Mouse (Mus musculus) liver, postnatal 0 days (tissue): ENCODE data around the gene Gfod1.

Experiments
- CTCF ChIP-seq: sonication (generic); IDR thresholded peaks from 2 replicates; pipeline ENCODE4 v1.5.1; 2016; ENCODE audit warnings: antibody characterized with exemption, low read depth
- EP300 ChIP-seq: IDR thresholded peaks from 2 replicates; pipeline ENCODE4 v1.6.1; 2016; ENCODE audit warnings: antibody characterized with exemption, low read depth, mild to moderate bottlenecking

DNA sequence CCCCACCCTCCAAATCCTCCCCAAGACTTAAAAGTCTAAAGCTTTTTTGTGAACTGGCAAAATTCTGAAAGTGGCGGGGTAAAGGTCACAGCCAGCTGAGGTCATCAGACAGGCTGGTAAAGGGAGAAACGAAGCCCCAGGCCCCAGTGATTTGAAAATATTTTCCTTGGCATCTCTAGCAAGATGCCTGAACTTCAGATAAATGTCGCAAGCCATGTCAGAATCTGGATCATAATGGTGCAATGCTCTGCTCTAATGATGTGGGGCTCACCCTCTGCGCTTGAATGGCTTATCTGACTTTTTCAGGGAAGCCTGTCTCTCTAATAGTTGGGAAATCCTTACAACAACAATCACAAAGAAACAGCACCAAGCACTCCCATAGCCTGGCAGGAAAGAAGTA, 70.6 kb downstream of the Gfod1 start:
- no peak for TF ChIP-seq CTCF
- TF ChIP-seq EP300: no peak; the same call in 1 of the 2 replicates
